Mouse (Mus musculus): Measurements from ENCODE around the gene Pphln1. TPM values are rescaled to one million over a fixed set of nuclear protein-coding genes. Genes with fewer than 3 reads are reported as not detected.
A peak's percentile ranks its signal among the peaks of the same experiment; 100 is the strongest.

Pphln1 gene
- polyA plus RNA-seq, 1 experiment from 2014 or later = 41.4 TPM

- Histone ChIP-seq H3K9me3 (no peaks in the 10 kb centered on the region), H3K27ac (no peak overlapping the region), H3K4me3 (replicated peaks) (0 out of 2 replicates have a peak overlapping the region, but pooled peaks have one; percentile 9), H3K4me2 (peak overlapping the region; percentile 41), H3K9ac (no peak overlapping the region), H3K4me1 (peaks cover 19% of the 10 kb centered on the region; the same call in 1 of the 2 replicates), H3K36me3 (peaks cover 2% of the 10 kb centered on the region; the same call in 1 of the 2 replicates), H3K27me3 (replicated peaks) (no peaks in the 10 kb centered on the region)
- ATAC-seq (ENCODE audit: insufficient read depth, low FRiP score, low read depth) = no peak
- 21% methylated on average over 10 of the region's 10 CpGs for WGBS
Measured at GRCm38 (mm10) chr15:93513939-93514341, 115.8 kb downstream of the Pphln1 start.

GRCm38 (mm10) chr15:93515316-93515715 is 117.2 kb downstream of the Pphln1 start:
- peaks cover 19% of the 10 kb centered on the region; the same call in 1 of the 2 replicates for H3K4me1 ChIP-seq
- H3K27me3 ChIP-seq (replicated peaks) = no peaks in the 10 kb centered on the region
- no peak overlapping the region for H3K9ac ChIP-seq
- WGBS = 67% methylated on average over 9 of the region's 9 CpGs
- H3K9me3 ChIP-seq = no peaks in the 10 kb centered on the region
- no peak overlapping the region for H3K4me2 ChIP-seq
- H3K4me3 ChIP-seq (replicated peaks) = no peak overlapping the region
- no peak for ATAC-seq (ENCODE audit: insufficient read depth, low FRiP score, low read depth)
- no peaks in the 10 kb centered on the region for H3K36me3 ChIP-seq
- H3K27ac ChIP-seq = no peak overlapping the region

DNA sequence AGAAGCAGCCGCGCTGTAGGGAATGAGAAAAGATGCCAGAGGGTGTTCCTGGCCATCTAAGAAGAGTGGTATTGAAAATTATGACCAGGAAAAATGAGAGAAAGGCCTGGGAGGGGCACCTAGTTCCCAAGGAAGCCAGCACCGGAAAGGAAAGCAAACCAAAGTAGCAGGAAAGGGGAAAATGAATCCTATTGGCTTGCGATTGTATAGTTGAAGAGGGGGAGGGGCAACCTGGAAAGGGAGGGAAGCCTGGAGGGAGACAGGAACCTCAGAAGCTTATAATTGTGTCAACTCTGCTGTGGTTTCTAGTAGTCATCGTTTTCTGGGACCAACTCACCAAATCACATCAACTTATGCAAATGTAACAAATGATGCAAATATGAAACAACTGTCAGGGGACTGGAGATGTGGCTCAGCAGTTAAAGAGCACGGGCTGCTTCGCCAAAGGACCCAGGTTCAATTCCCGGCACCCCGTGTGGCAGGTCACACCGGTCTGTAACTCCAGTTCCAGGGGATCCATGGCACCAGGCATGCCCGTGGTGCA is 118.9 kb downstream of the Pphln1 start:
- Histone ChIP-seq H3K4me2 (0 out of 2 replicates have a peak overlapping the region, but pooled peaks have one; percentile 89), H3K27me3 (replicated peaks) (no peaks in the 10 kb centered on the region), H3K9me3 (no peaks in the 10 kb centered on the region), H3K27ac (peak overlapping the region; percentile 84; the same call in 1 of the 2 replicates), H3K36me3 (no peaks in the 10 kb centered on the region), H3K4me3 (replicated peaks) (no peak overlapping the region), H3K9ac (no peak overlapping the region), H3K4me1 (peaks cover 32% of the 10 kb centered on the region; the same call in 1 of the 2 replicates)
- no peak for ATAC-seq (ENCODE audit: insufficient read depth, low FRiP score, low read depth)
- WGBS = 77% methylated on average over 11 of the region's 11 CpGs

GRCm38 (mm10) chr15:93518143-93518902 is 120.2 kb downstream of the Pphln1 start:
- ATAC-seq (ENCODE audit: insufficient read depth, low FRiP score, low read depth) = peak; percentile 19; the same call in 1 of the 2 replicates
- H3K4me3 ChIP-seq (replicated peaks) = peak overlapping the region; percentile 75
- no peaks in the 10 kb centered on the region for H3K9me3 ChIP-seq
- H3K27me3 ChIP-seq (replicated peaks) = no peaks in the 10 kb centered on the region
- peak overlapping the region; percentile 40; the same call in 1 of the 2 replicates for H3K9ac ChIP-seq
- H3K4me2 ChIP-seq = peak overlapping the region; percentile 89
- 4% methylated on average over 23 of the region's 23 CpGs for WGBS
- H3K36me3 ChIP-seq = no peaks in the 10 kb centered on the region
- peaks cover 27% of the 10 kb centered on the region; the same call in 1 of the 2 replicates for H3K4me1 ChIP-seq
- H3K27ac ChIP-seq = peak overlapping the region; percentile 84

DNA sequence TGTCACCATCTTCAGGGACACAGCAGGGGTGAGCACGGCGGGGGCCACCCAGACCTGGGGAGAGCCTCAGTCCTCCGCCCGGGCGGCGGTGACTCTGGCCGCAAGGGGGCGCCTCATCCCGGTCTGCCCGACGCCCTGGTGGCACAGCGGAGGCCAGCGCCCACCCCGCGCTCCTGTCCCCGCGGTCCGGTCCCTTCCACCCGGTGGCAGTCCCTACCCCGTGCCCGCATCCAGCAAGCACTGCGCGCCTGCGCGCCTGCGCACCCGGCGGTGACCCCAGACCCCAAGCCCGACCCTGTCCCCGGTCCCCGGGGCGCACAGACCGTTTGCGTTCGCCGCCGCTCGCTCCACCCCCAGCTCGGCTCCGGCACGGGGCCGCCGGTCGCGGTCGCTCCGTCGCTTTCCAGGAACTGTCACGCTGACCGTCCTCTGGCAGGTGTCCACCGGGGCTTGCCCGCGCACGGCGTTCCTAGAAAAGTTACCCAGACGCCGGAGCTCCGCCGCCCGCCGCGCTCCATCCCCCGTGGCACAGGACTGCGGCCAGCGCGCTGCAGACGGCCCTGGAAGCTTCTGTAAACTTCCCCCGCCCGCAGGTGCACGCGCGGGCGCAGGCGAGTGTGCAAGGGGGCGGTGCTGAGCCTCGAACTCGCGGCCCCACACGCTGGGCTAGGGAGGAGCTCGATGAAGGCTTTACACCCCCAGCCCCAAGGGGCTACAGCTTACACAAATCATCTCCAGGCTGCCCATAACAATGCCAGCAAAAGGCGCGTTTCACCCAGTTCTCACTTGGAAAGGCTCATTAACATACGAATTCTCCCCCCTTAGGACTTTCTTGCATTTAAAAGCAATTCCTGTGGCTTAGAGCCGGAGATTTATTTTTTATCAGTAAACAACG is 121.0 kb downstream of the Pphln1 start:
- Histone ChIP-seq H3K4me2 (peak overlapping the region; percentile 89), H3K36me3 (no peaks in the 10 kb centered on the region), H3K4me3 (replicated peaks) (peak overlapping the region; percentile 75), H3K9me3 (no peaks in the 10 kb centered on the region), H3K27ac (peak overlapping the region; percentile 84), H3K27me3 (replicated peaks) (no peaks in the 10 kb centered on the region), H3K4me1 (peaks cover 23% of the 10 kb centered on the region; the same call in 1 of the 2 replicates), H3K9ac (peak overlapping the region; percentile 40)
- peak; percentile 79 for ATAC-seq (ENCODE audit: insufficient read depth, low FRiP score, low read depth)
- under 1% methylated on average over 85 of the region's 85 CpGs for WGBS

DNA sequence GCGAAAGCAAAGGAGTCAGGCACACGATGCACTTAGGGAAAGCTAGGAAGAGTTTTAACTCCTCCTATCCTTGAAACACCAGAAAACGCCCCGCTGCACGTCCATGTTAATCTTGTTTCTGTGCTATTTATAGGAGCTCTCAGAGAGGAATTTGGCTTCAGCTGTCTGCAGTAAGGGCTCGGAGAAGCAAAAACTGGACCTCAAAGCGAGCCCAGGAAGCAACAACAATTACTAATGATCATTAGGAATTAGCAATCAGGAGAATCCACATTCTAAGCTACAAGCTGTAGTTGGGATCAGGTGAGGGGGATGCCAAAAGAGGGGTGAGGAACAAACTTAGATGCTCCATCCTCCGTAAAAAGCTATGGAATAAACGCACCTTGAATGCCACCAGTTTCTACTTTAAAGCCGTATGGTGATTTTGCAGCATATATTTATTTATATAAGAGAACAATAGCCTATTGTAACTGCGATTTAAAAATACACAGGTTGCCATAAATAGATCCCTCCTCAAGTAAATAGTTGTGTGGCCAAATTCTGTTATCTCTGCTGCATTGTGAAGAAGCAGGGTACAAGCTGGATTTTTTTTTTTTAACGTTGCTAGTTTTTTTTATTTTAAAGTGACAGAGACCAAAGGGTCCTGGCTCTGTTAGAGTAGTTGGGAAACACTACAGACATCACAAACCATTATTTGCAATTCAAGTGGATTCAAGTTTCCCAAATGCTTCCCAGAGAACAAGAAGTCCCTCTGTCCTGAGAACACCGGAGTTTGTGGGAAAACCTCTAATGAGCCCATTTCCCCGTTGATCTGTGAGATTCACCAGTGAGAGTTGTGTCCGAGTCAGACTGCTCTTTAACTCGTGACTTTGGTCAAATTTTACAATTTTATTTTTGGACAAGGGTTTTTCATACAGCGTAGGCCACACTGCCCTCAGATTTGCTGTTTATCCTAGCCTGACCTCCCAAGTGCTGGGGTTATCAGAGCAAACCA is 122.0 kb downstream of the Pphln1 start:
- Histone ChIP-seq H3K4me1 (peaks cover 23% of the 10 kb centered on the region; the same call in 1 of the 2 replicates), H3K4me2 (peak overlapping the region; percentile 89), H3K9ac (no peak overlapping the region; the same call in 1 of the 2 replicates), H3K9me3 (no peaks in the 10 kb centered on the region), H3K27ac (peak overlapping the region; percentile 84), H3K4me3 (replicated peaks) (peak overlapping the region; percentile 75), H3K27me3 (replicated peaks) (no peaks in the 10 kb centered on the region), H3K36me3 (no peaks in the 10 kb centered on the region)
- no peak for ATAC-seq (ENCODE audit: insufficient read depth, low FRiP score, low read depth)
- 12% methylated on average over 17 of the region's 17 CpGs for WGBS

- ATAC-seq (ENCODE audit: insufficient read depth, low FRiP score, low read depth) = no peak
- no peak overlapping the region for H3K27ac ChIP-seq
- no peaks in the 10 kb centered on the region for H3K36me3 ChIP-seq
- no peaks in the 10 kb centered on the region for H3K9me3 ChIP-seq
- no peaks in the 10 kb centered on the region for H3K27me3 ChIP-seq (replicated peaks)
- no peak overlapping the region for H3K4me2 ChIP-seq
- WGBS = 65% methylated on average over 11 of the region's 11 CpGs
- H3K4me3 ChIP-seq (replicated peaks) = no peak overlapping the region
- no peak overlapping the region for H3K9ac ChIP-seq
- peaks cover 23% of the 10 kb centered on the region; the same call in 1 of the 2 replicates for H3K4me1 ChIP-seq
Measured at GRCm38 (mm10) chr15:93521088-93521786, 123.1 kb downstream of the Pphln1 start.

GRCm38 (mm10) chr15:93521787-93522180 is 123.6 kb downstream of the Pphln1 start:
- no peak overlapping the region for H3K4me3 ChIP-seq (replicated peaks)
- H3K9me3 ChIP-seq = no peaks in the 10 kb centered on the region
- H3K4me1 ChIP-seq = peaks cover 23% of the 10 kb centered on the region; the same call in 1 of the 2 replicates
- H3K27ac ChIP-seq = no peak overlapping the region
- no peak overlapping the region for H3K4me2 ChIP-seq
- H3K27me3 ChIP-seq (replicated peaks) = no peaks in the 10 kb centered on the region
- 51% methylated on average over 3 of the region's 3 CpGs for WGBS
- no peak overlapping the region for H3K9ac ChIP-seq
- H3K36me3 ChIP-seq = no peaks in the 10 kb centered on the region
- no peak for ATAC-seq (ENCODE audit: insufficient read depth, low FRiP score, low read depth)

DNA sequence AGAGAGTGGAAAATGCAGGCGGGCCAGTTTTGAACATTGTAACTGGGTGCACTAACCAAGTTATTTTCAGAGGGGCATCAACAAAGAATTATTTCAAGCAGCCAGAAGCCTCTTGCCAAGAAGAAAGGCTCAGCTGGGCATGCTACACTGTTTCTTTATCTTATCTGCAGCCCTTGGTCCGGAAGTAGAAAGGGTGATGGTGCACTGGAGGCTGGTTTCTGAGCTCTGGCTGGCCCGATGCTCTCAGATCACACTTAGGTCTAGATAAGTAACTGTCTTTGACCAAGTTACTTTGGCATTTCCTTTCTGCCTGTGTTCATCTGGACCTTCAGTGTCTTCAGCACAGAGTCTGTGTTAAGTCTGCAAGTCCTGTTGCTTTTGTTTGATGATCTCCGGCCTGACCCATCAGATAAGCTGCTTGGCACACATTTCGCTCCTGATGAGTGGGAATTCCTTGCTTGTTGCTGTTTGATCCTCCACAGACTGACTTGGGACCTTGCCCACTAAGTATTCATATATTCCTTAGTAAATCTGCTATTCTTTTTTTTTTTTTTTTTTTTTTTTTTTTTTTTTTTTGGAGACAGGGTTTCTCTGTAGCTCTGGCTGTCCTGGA is 127.3 kb downstream of the Pphln1 start:
- no peak for ATAC-seq (ENCODE audit: insufficient read depth, low FRiP score, low read depth)
- H3K9me3 ChIP-seq = no peaks in the 10 kb centered on the region
- no peak overlapping the region for H3K9ac ChIP-seq
- WGBS = 63% methylated on average over 5 of the region's 5 CpGs
- 0 out of 2 replicates have a peak, but pooled peaks cover 14% of the 10 kb centered on the region for H3K4me1 ChIP-seq
- H3K27ac ChIP-seq = 0 out of 2 replicates have a peak overlapping the region, but pooled peaks have one; percentile 26
- H3K36me3 ChIP-seq = no peaks in the 10 kb centered on the region
- H3K4me2 ChIP-seq = no peak overlapping the region
- no peak overlapping the region for H3K4me3 ChIP-seq (replicated peaks)
- no peaks in the 10 kb centered on the region for H3K27me3 ChIP-seq (replicated peaks)
